Mouse (Mus musculus) spleen, postnatal 36 days (tissue): ENCODE data around the gene Nuak2.
"Not testable (repeated sequence)": the region's sequence is repeated elsewhere in the genome, so short reads cannot be mapped to it uniquely, and the experiment has no call there.

Source experiments
- DNase-seq, 2 experiments: peaks; one replicate each; pipeline ENCODE4 v3.0.0; 2022; ENCODE audit warnings: low spot score in 2 of 2, mixed read lengths in 1 of 2

Gene Nuak2

DNA sequence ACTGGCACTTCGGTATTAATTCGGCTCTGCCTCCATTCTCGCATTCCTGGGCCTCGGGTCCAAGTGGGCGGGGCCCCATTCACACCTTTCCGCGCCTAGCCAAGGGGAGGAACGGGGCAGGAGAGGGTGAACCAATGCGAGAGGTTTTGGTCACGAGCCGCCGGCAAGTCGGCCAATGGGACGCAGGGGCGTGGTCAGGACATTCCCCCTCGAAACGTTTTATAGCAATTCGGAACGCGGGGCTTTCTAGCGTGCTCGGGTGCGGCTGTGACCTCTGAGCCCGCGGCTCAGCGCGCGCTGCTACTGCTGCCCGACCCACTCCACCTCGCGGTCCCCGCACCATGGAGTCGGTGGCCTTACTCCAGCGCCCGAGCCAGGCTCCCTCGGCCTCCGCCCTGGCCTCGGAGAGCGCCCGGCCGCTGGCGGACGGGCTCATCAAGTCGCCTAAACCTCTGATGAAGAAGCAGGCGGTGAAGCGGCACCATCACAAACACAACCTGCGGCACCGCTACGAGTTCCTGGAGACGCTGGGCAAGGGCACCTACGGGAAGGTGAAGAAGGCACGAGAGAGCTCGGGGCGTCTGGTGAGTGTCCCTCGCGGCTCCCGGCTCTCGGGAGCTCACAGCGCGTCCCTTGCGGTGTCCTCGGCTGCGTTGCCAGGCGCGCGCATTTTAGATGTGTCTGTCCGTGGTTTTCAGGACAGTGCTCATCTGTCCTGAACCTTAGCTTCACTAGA, at the start of gene Nuak2:
TSS of gene Nuak2 (plus strand) at position 238 of the 736 bp plus-strand sequence.
- peak; percentile 94 for DNase-seq

- DNase-seq: no peak
Measured at GRCm38 (mm10) chr1:132266791-132267557, 49.0 kb upstream of the Nuak2 start.

DNA sequence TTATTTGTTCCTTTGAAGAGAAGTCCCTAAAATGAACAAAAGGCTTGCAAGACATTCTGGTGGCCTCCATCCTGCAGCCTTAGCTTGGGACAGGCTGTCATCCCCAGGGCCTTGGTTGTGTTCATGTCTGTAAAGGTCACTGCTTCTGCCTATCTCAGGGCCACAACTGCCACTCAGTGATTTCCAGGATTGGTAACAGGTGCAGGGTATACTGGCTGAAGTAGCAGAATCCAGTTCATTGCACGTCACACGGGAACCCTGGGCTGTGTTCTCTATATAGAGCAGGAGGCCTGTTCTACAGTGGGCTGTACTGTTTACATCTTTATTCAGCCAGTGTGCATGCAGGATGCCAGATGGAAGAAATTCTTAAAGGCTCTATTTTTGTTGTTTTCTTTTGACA, 48.0 kb upstream of the Nuak2 start:
- no peak for DNase-seq

DNA sequence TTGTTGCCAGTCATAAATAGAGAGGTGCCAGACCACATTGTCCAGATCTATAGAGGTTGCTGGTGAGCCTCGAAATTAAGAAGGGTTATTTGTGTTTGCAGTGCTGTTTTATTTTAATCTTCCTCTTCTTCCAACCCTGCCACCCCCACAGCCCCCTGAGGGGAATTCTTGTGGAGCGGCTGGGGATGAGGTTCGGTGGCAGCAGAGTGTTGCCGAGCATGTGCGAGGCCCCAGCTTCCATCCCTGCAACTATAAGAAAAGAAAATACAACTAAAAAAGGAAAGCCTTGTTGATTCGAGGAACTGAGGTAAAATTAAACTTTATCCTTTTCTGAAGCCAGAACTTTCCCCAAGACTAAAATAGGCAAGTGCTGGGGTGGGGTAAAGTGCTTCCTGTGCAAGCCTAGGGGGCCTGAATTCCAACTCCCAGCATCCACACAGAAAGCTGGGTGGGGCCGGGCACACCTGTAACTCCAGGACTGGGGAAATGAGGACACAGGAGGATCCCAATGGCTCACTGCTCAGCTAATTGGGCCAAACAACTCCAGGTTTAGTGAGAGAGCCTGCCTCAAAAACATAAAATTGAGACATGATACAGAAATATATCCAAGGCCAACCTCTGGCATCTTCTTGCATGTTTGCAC, 47.4 kb upstream of the Nuak2 start:
- DNase-seq: no peak

DNA sequence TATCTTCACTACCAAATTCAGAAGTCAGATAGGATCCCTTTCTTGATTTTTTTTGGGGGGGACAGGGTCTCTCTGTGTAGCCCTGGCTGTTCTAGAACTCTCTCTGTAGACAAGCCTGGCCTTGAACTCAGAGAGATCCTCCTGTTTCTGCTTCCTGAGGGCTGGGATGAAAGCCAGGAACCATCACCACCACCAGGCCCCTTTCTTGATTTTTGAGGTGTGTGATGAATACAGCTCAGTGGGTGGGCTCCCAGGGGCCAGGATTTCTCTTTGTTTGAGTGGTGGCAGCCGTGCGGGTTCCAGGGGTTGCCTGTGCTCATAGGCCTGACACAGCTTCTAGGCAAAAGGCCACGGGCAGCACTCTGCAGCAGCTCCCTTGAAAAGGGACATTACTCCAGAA, 44.7 kb upstream of the Nuak2 start:
- DNase-seq: no peak

DNA sequence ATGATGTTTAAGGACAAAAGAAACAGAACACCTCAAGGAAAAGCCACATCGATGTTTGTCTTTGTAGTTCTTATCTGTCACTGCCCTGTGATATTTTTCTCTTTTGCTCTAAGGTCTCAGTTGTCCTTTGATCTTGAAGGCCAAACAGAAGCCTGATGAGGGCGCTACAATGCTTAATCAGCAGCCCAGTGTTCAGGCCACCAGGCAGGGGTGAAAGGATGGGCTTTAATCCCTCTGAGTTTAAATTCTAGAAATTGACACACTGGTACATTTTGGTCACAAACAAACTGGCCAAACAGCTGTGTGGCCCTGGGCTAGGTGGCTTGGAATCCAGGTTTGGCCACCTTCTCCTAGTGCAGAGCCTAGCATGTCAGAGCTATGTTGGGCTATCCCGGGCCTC, 39.2 kb upstream of the Nuak2 start:
- no peak for DNase-seq

- no peak for DNase-seq
Measured at GRCm38 (mm10) chr1:132277124-132277523, 38.8 kb upstream of the Nuak2 start.

DNA sequence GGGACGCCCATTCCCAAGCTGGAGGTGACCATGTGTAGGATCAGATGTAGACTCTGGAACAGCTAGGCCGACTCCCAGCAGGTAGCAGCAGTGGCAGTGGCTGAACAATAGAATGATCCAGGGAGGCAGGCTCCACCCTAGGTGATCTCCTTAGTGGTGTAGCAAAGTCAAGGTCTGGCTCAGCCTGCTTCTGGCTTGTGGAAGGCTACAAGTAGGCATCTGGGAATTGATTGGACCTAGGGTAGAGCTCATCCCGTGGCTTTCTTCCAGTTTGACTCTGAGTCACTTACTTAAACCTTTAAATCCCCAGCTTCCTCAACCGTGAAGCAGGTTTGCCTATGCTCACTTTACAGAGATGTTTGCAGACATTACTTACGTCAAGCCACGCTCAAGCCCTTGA, 35.3 kb upstream of the Nuak2 start:
- DNase-seq: not testable (repeated sequence)

- no peak for DNase-seq
Measured at GRCm38 (mm10) chr1:132281523-132282176, 34.3 kb upstream of the Nuak2 start.

GRCm38 (mm10) chr1:132282177-132282536, 33.8 kb upstream of the Nuak2 start:
- no peak for DNase-seq

DNA sequence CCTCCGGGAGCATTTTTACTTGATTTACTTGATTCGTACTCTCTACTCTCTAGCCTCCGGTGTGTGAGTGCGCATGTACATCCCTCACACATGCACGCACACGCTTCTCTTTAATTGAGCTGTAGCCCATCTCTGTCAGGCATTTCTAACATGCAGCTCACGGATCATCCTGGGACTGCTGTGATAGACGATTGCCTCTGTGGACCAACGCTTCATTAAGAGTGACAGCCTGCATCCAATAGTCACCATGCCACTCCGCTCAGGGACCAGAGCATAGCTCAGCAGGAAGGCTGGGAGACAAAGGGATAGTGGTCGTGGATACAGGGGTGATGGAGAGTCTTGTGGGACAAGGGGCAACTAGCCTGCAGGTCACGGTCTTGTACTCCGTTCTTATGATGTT, 32.9 kb upstream of the Nuak2 start:
- DNase-seq: no peak

DNA sequence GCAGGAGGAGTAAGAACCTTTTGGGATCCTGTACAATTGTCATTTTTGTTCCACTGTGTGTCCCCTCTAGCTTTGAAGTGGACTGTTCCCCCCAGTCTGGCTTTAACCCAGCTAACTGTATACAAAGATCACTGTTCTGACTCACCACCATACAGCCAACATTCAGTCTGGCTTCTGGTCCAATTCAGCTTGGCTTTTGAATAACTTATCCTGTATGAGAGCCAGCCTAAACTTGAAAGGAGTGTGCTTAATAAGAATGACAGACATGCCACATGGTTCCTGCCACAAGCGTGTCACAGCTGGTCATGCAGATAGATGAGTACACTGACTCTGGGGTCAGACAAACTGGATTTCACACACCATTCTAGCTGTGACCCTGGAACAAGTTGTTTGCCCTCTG, 29.2 kb upstream of the Nuak2 start:
- no peak for DNase-seq

- no peak for DNase-seq
Measured at GRCm38 (mm10) chr1:132287445-132287844, 28.5 kb upstream of the Nuak2 start.

DNA sequence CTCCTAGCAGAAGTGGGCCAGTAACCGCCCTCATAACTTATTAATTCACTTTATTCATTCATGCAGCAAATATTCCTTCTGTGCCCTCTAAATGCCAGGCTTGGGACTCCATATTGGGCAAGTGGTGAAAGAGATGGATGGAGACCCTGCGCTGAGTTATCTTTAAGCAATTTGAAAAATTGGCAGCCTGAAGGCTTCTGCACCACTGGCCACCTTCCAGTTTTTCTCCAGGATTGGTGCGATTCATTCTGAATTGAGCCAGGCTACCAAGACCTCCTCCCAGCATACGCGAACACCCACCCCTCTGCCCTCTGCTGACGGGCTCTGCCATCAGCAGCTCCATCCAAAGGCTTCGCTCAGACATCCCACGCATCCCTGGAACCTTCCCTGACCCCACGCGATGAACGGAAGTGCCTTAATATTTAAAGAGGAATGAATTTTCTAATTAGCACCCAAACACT, 27.9 kb upstream of the Nuak2 start:
- no peak for DNase-seq

- peak; percentile 65 to 67 for DNase-seq
Measured at GRCm38 (mm10) chr1:132289965-132290364, 26.0 kb upstream of the Nuak2 start.

DNA sequence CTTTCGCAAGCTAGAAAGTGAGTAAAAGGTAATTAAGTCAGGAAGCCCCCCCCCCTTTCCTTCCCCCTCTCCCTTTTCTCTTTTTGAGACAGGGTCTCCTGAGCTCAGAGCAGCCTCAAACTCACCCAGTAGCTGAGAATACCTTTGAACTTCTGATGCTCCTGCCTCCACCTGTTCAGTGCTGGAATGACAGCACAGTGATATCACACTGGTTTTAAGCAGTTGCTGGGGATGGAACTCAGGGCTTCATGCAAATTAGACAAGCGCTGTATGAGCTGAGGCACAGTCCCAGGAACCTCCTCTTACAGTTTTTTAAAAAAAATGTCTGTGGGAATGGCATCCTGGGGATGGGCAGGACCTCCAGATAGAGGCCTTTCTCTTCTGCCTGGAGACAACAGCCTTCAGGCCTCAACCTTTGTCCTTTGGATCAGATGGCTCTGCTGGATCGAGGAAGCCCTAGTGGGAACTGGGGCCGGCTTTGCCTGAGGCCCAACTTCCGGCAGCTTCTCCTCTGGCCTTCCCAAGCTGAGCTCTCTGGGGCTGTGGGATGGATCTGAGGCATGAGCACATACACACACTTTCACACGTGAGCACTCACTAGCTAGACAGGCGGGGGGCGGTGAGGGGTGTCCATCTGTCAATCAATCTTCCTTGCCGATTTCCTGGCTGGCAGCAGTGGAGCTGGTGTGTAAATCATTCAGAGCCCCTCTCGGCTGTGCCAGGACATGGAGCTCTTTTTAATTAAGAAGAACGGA, 24.8 kb upstream of the Nuak2 start:
- DNase-seq: no peak

DNA sequence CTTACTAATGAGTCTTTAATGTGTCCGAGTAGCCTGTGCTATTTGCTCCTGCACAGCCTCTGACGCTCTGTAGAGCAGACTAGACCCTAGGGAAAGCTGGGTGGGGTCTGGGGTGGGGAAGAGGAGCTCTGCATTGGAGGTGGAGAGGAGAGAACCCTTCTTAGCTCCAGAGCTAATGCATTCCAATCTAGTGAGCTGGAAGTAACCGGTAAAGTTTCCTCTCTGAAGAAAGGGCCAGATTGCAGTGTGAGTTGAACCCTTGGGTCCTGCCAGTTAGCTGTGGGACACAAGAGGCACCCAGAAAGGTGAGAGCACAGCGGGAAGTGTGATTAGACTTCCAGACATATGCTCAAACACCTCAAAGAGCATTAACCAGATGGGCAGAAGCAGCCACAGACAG, 24.2 kb upstream of the Nuak2 start:
- no peak for DNase-seq

DNA sequence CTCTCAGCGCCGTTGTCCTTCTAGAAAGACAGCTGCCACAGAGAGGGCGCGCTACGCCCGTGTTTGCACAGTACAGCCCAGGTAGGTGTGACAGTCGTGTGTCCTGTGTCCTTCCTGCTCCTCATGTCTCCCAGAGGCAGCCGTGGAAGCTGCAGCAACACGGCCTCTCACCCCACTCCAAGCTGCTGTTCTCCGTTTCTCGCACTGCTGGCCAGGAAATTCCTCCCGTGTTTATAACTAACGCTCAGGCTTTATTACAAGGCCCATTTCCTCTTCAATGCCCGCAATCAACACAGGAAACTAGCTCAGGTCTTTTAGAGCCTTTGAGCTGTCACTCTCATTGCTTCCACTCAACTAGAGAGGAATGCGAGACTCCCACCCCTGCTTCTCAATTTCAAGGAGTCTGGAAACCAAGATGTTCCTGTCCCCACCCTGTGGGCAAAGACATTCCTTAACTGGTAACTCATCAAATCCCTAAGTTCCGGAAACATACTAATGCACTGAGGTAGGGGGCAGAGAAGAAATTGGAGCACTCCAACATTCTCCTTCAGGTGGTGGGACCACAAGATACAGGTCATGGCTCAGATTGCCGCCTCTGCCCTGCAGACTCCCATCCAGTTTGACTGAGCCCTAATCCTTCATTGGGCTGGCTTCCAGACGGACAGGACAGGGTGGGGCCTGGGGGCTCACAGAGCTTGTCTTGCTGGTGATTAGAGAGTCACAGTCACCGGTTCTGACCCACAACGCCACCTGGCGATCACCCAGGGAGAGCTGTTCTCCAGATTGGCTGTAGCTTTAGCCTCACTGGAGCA, 23.4 kb upstream of the Nuak2 start:
- DNase-seq: no peak

- DNase-seq: no peak
Measured at GRCm38 (mm10) chr1:132295506-132295905, 20.4 kb upstream of the Nuak2 start.

- no peak for DNase-seq
Measured at GRCm38 (mm10) chr1:132296051-132296450, 19.9 kb upstream of the Nuak2 start.

DNA sequence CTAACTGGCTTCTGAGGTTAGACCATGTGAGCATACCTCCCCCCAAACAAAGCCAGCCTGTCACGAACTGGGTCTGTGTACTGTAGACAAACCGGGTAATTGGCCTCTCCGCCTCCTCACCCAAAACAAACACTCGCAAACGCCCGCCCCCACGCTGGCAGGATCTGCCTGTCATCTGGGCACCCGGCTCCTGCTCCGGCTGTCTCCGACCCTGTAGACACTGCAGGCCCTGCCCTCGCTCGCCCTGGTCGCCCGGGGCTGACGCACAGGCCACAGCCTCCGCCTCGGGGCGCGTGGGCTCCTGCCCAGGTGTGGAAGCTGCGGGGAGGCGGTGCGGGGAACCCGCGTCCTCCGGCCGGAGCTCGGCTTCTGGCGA, 17.5 kb upstream of the Nuak2 start, which contains the start of gene Klhdc8a:
TSS of gene Klhdc8a (plus strand) at position 202 of the 376 bp plus-strand sequence.
- no peak for DNase-seq
